Mouse (Mus musculus): ENCODE measurements around the gene Ptprb.

Ptprb gene

GRCm38 (mm10) chr10:116426176-116426575 lies 150.9 kb downstream of the Ptprb start:
- no peak for DNase-seq (ENCODE audit: low spot score)

GRCm38 (mm10) chr10:116428026-116428780 lies 152.9 kb downstream of the Ptprb start:
- DNase-seq (ENCODE audit: low spot score), result no peak

- DNase-seq (ENCODE audit: low spot score), result no peak
Measured at GRCm38 (mm10) chr10:116432421-116432820, 157.1 kb downstream of the Ptprb start.

GRCm38 (mm10) chr10:116435455-116435854 lies 160.1 kb downstream of the Ptprb start:
- DNase-seq (ENCODE audit: low spot score), result no peak

Data from spleen, adult 12 weeks (tissue).